Mouse (Mus musculus): ENCODE measurements around the gene Bcl2l2. TPM values are rescaled to one million over a fixed set of nuclear protein-coding genes. Genes with fewer than 3 reads are reported as not detected.

Gene Bcl2l2
- total RNA-seq, 1 experiment: 7.7 TPM

DNA sequence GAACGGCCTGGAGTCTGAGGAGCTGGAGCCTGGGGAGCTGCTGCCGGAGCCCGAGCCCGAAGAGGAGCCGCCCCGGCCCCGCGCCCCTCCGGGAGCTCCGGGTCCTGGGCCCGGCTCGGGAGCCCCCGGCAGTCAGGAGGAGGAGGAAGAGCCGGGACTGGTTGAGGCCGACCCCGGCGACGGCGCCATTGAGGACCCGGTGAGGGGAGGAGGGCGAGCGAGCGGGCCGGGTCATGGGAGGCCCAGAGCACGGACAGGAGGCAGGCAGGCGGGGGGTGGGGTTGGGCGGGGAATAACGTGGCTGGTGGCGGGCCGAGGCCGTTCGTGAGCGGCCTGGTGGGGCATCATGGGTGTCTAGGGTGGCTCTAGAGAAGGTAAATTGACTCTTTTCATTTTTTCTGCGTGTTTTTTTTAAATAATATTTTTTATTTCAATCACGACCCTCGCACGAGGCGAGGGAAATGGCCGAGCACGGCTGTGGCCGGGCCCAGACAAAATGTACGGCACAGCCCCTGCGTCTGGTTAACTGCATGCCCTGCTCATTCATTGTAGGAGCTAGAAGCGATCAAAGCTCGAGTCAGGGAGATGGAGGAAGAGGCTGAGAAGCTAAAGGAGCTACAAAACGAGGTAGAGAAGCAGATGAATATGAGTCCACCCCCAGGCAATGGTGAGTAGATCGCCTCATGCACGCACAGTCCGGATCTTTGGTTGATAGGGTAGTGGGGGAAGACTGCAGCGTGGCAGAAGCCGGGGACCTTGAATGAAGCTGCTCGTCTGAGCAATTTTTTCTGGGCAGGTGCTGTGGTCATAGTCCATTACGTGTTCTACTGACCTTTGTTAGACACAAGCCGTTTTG lies 11.3 kb downstream of the Bcl2l2 start:
- no peak for DNase-seq (ENCODE audit: low read depth, low spot score)
- Histone ChIP-seq H3K9ac (ENCODE audit: insufficient read depth, low read depth, low read length, poor library complexity, severe bottlenecking) (peak overlapping the region; percentile 100), H3K4me3 (ENCODE audit: insufficient read depth in 1 of 2, low read depth in 1 of 2, low read length in 2 of 2, poor library complexity in 1 of 2, severe bottlenecking in 1 of 2) (peak overlapping the region; percentile 79 to 100), H3K27ac (ENCODE audit: insufficient read depth, low read depth, low read length, poor library complexity, severe bottlenecking) (peak overlapping the region; percentile 95), H3K9me3 (ENCODE audit: control insufficient read depth, insufficient read depth, low read depth, low read length) (no peaks in the 10 kb centered on the region), H3K4me1 (ENCODE audit: control insufficient read depth in 2 of 2, insufficient read depth in 2 of 2, low read length in 2 of 2, poor library complexity in 1 of 2) (peaks cover 5 to 7% of the 10 kb centered on the region in 2 experiments), H3K36me3 (ENCODE audit: control insufficient read depth, insufficient read depth, low read length, poor library complexity, severe bottlenecking) (peaks cover 18% of the 10 kb centered on the region)
- no peak for TF ChIP-seq HCFC1 (IDR thresholded peaks at IDR 0.05; ENCODE audit: borderline replicate concordance, insufficient read depth, low read length)
- TF ChIP-seq MAFK (IDR thresholded peaks at IDR 0.05; ENCODE audit: insufficient read depth, low read depth, low read length): no peak
- no peak for TF ChIP-seq CHD2 (IDR thresholded peaks at IDR 0.05; ENCODE audit: low read depth, low read length)
- no peak for TF ChIP-seq ZNF384 (IDR thresholded peaks at IDR 0.05; ENCODE audit: low read depth, low read length)
- no peak for TF ChIP-seq ZC3H11A (IDR thresholded peaks at IDR 0.05; ENCODE audit: borderline replicate concordance, low read depth, low read length)
- in situ Hi-C loops (cut with MboI; ENCODE audit: low sequenced_read_pairs in 2 of 2, unreplicated experiment in 2 of 2): loop anchor here in 1 of 2 experiments (10.0 kb wide), 1 partner anchor 190 kb away; no protein-coding TSS in a partner anchor

DNA sequence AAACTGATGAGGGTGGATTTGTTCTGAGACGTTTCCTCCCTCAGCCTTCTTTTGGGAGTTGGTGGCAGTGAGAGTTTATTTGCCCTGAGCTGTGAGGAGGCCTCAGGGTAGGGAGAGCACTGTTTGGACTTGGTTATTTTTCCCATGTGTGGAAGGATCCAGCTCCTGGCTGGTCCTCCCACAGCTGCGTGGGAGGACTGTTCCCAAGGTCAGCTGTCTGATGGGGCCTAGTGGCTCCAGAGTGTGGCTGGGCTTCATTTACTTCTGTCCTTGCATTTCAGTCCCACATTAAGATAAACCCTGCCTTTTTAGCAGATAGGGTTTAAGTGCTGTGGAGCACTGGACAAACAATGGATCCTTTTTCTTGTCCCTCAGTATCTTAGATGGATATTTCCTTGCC lies 14.3 kb downstream of the Bcl2l2 start:
- H3K4me3 ChIP-seq (ENCODE audit: insufficient read depth in 1 of 2, low read depth in 1 of 2, low read length in 2 of 2, poor library complexity in 1 of 2, severe bottlenecking in 1 of 2): no peak overlapping the region
- H3K36me3 ChIP-seq (ENCODE audit: control insufficient read depth, insufficient read depth, low read length, poor library complexity, severe bottlenecking): peaks cover 18% of the 10 kb centered on the region
- peaks cover 3 to 7% of the 10 kb centered on the region in 2 experiments; a peak in 3 of 4 replicates for H3K4me1 ChIP-seq (ENCODE audit: control insufficient read depth in 2 of 2, insufficient read depth in 2 of 2, low read length in 2 of 2, poor library complexity in 1 of 2)
- in situ Hi-C loops (cut with MboI; ENCODE audit: low sequenced_read_pairs in 2 of 2, unreplicated experiment in 2 of 2): loop anchor here in 1 of 2 experiments (10.0 kb wide), 1 partner anchor 187 kb away; no protein-coding TSS in a partner anchor
- TF ChIP-seq ZNF384 (IDR thresholded peaks at IDR 0.05; ENCODE audit: low read depth, low read length) (no peak), HCFC1 (IDR thresholded peaks at IDR 0.05; ENCODE audit: borderline replicate concordance, insufficient read depth, low read length) (no peak), ZC3H11A (IDR thresholded peaks at IDR 0.05; ENCODE audit: borderline replicate concordance, low read depth, low read length) (no peak), MAFK (IDR thresholded peaks at IDR 0.05; ENCODE audit: insufficient read depth, low read depth, low read length) (no peak), CHD2 (IDR thresholded peaks at IDR 0.05; ENCODE audit: low read depth, low read length) (no peak)
- H3K9ac ChIP-seq (ENCODE audit: insufficient read depth, low read depth, low read length, poor library complexity, severe bottlenecking): no peak overlapping the region
- DNase-seq (ENCODE audit: low read depth, low spot score): no peak
- no peak overlapping the region for H3K27ac ChIP-seq (ENCODE audit: insufficient read depth, low read depth, low read length, poor library complexity, severe bottlenecking)
- no peaks in the 10 kb centered on the region for H3K9me3 ChIP-seq (ENCODE audit: control insufficient read depth, insufficient read depth, low read depth, low read length)

DNA sequence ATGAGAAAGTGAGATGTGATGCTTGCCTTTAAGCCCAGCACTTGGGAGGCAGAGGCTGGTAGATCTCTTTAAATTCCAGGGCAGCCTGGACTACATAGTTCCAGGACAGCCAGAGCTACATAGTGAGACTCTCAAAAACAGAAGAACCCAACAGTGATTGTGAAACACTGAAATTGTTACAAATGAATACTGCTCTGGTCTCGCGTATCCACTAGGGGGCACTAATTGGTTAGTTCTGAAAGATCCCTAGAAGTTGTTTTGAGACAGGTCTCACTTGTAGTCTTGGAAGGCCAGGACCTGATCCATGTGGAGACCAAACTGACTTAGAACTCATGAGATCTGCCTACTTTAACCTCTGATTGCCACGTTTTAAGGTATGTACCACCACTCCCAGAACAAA lies 17.2 kb downstream of the Bcl2l2 start:
- H3K27ac ChIP-seq (ENCODE audit: insufficient read depth, low read depth, low read length, poor library complexity, severe bottlenecking): no peak overlapping the region
- H3K36me3 ChIP-seq (ENCODE audit: control insufficient read depth, insufficient read depth, low read length, poor library complexity, severe bottlenecking): peaks cover 18% of the 10 kb centered on the region
- H3K9me3 ChIP-seq (ENCODE audit: control insufficient read depth, insufficient read depth, low read depth, low read length): no peaks in the 10 kb centered on the region
- in situ Hi-C loops (cut with MboI; ENCODE audit: low sequenced_read_pairs in 2 of 2, unreplicated experiment in 2 of 2): loop anchor here in 1 of 2 experiments (10.0 kb wide), 1 partner anchor 114 kb away; the partner anchor contains the start of gene Ngdn
- no peak overlapping the region for H3K9ac ChIP-seq (ENCODE audit: insufficient read depth, low read depth, low read length, poor library complexity, severe bottlenecking)
- no peak for DNase-seq (ENCODE audit: low read depth, low spot score)
- TF ChIP-seq HCFC1 (IDR thresholded peaks at IDR 0.05; ENCODE audit: borderline replicate concordance, insufficient read depth, low read length): no peak
- TF ChIP-seq ZC3H11A (IDR thresholded peaks at IDR 0.05; ENCODE audit: borderline replicate concordance, low read depth, low read length): peak; percentile 48; the same call in 1 of the 2 replicates
- peaks cover 3 to 7% of the 10 kb centered on the region in 2 experiments; a peak in 3 of 4 replicates for H3K4me1 ChIP-seq (ENCODE audit: control insufficient read depth in 2 of 2, insufficient read depth in 2 of 2, low read length in 2 of 2, poor library complexity in 1 of 2)
- no peak overlapping the region for H3K4me3 ChIP-seq (ENCODE audit: insufficient read depth in 1 of 2, low read depth in 1 of 2, low read length in 2 of 2, poor library complexity in 1 of 2, severe bottlenecking in 1 of 2)

DNA sequence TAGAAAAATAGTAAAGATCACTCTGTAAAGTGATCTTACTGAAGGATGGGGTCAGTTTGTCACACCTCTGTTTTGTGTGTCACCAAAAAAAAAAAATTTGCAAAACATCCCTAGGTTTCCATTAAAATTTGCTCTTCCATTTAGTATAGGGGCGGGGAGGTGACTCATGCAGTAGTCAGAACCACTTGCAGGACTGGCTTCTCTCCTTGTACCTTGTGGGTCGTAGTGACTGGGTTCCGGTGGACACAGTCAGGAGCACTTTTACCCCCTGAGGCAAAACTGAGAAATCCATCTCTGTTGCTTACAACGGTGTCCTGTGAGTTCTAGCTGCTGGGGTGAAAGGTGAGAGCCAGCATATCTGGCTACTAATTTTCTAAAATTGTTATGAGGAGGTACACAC lies 20.5 kb downstream of the Bcl2l2 start:
- Histone ChIP-seq H3K4me1 (ENCODE audit: control insufficient read depth in 2 of 2, insufficient read depth in 2 of 2, low read length in 2 of 2, poor library complexity in 1 of 2) (peaks cover 0 to 2% of the 10 kb centered on the region in 2 experiments; a peak in 1 of 4 replicates), H3K9ac (ENCODE audit: insufficient read depth, low read depth, low read length, poor library complexity, severe bottlenecking) (no peak overlapping the region), H3K9me3 (ENCODE audit: control insufficient read depth, insufficient read depth, low read depth, low read length) (no peaks in the 10 kb centered on the region), H3K27ac (ENCODE audit: insufficient read depth, low read depth, low read length, poor library complexity, severe bottlenecking) (no peak overlapping the region), H3K36me3 (ENCODE audit: control insufficient read depth, insufficient read depth, low read length, poor library complexity, severe bottlenecking) (peaks cover 6% of the 10 kb centered on the region), H3K4me3 (ENCODE audit: insufficient read depth in 1 of 2, low read depth in 1 of 2, low read length in 2 of 2, poor library complexity in 1 of 2, severe bottlenecking in 1 of 2) (no peak overlapping the region)
- in situ Hi-C loops (cut with MboI; ENCODE audit: low sequenced_read_pairs in 2 of 2, unreplicated experiment in 2 of 2): loop anchor here in 1 of 2 experiments (10.0 kb wide), 1 partner anchor 111 kb away; the partner anchor contains the start of gene Ngdn
- DNase-seq (ENCODE audit: low read depth, low spot score): no peak
- no peak for TF ChIP-seq ZC3H11A (IDR thresholded peaks at IDR 0.05; ENCODE audit: borderline replicate concordance, low read depth, low read length)
- TF ChIP-seq MAFK (IDR thresholded peaks at IDR 0.05; ENCODE audit: insufficient read depth, low read depth, low read length): no peak
- no peak for TF ChIP-seq CHD2 (IDR thresholded peaks at IDR 0.05; ENCODE audit: low read depth, low read length)

Measured in ES-E14 (cell line).